Mouse (Mus musculus) limb, embryonic 12.5 days (tissue): Measurements from ENCODE around the gene Acsl6. TPM values are rescaled to one million over a fixed set of nuclear protein-coding genes. Genes with fewer than 3 reads are reported as not detected.
"Not testable (repeated sequence)": the region's sequence is repeated elsewhere in the genome, so short reads cannot be mapped to it uniquely, and the experiment has no call there.

Experiments used
- ATAC-seq: fragments of 200-750 bp; cut with Nextera tagmentation; 2 replicates; pipeline ENCODE4 v1.8.0; 2017; ENCODE audit warnings: low read depth, moderate TSS enrichment; ENCODE audit not compliant: insufficient number of reproducible peaks, insufficient read depth, low FRiP score, low TSS enrichment
- H3K27ac ChIP-seq: fragments of 300-500 bp; sonication (generic); 2 replicates; pipeline ENCODE4 v1.5.1; 2016; ENCODE audit warnings: mild to moderate bottlenecking, moderate library complexity
- H3K27me3 ChIP-seq: fragments of 300-500 bp; sonication (generic); 2 replicates; pipeline ENCODE4 v1.6.1; 2016; ENCODE audit warnings: mild to moderate bottlenecking, moderate library complexity
- H3K36me3 ChIP-seq: fragments of 300-500 bp; sonication (generic); 2 replicates; pipeline ENCODE4 v1.6.1; 2016; ENCODE audit warnings: mild to moderate bottlenecking, moderate library complexity
- H3K4me1 ChIP-seq: fragments of 300-500 bp; sonication (generic); replicated peaks from 2 replicates; pipeline ENCODE4 v1.6.1; 2016
- H3K4me2 ChIP-seq: fragments of 300-500 bp; sonication (generic); 2 replicates; pipeline ENCODE4 v1.6.1; 2016; ENCODE audit warnings: mild to moderate bottlenecking, moderate library complexity
- H3K4me3 ChIP-seq: fragments of 300-500 bp; sonication (generic); replicated peaks from 2 replicates; pipeline ENCODE4 v1.5.1; 2016; ENCODE audit warnings: mild to moderate bottlenecking
- H3K9ac ChIP-seq: fragments of 300-500 bp; sonication (generic); replicated peaks from 2 replicates; pipeline ENCODE4 v1.6.1; 2016; ENCODE audit warnings: mild to moderate bottlenecking, moderate library complexity
- H3K9me3 ChIP-seq: fragments of 300-500 bp; sonication (generic); 2 replicates; pipeline ENCODE4 v1.6.1; 2016; ENCODE audit warnings: mild to moderate bottlenecking, moderate library complexity
- WGBS: fragments of 180-500 bp; shearing (Covaris S2); methylation state at CpG from one replicate; pipeline ENCODE4 v1.1.7; 2016; 5-methylcytosine and 5-hydroxymethylcytosine counted together
- polyA plus RNA-seq: library from polyadenylated mRNA; unstranded; fragments of >200 nt; fragmentation: Nextera tagmentation; extraction: Ambion mirVana; gene quantifications from 2 replicates; pipeline ENCODE4 v1.2.1, GENCODE M21; 2016

Acsl6 gene
- polyA plus RNA-seq, 1 experiment from 2014 or later = 2.8 TPM

DNA sequence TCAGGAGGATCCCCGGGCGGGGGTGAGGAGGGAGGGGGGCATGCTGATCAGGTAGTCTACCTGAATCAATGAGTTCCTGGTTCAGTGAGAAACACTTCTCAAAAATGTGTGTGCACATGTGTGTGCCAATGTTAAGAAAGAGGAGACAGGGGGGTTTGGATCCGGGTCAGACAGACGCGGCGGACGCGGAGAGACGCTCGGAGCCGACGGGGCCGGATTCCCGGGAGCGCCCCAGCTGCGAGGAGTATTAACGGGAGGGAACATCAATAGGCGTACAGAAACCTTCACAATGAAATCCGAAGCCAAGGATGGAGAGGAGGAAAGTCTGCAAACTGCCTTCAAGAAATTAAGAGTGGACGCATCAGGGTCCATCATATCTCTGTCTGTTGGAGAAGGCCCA is 97.2 kb downstream of the Acsl6 start:
- ATAC-seq, H3K9me3 ChIP-seq, H3K4me2 ChIP-seq, H3K9ac ChIP-seq, H3K36me3 ChIP-seq, H3K4me1 ChIP-seq, H3K27ac ChIP-seq, H3K4me3 ChIP-seq, H3K27me3 ChIP-seq: not testable (repeated sequence)
- WGBS = 92% methylated on average over 20 of the region's 20 CpGs

DNA sequence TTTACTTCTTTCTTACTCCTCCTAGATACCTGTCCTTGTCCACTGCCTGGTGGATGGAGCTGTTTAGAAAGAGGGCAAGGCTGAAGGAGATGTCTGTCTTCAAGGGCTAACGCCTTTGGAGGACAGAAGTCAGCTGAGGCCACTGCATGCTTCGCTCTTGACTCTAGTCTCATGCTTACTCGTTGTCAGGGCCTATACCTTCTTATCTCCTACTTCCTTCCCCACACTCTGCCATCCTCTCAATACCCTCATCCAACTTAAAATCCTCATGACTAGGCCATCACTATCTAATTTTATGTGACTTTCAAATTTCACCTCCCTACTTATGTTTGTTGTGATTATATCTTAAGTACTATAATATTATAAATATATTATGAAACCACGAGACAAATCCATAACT is 101.3 kb downstream of the Acsl6 start:
- H3K27me3 ChIP-seq = no peaks in the 10 kb centered on the region; the same call in 1 of the 2 replicates
- ATAC-seq = no peak
- H3K4me3 ChIP-seq = no peak overlapping the region
- no peaks in the 10 kb centered on the region for H3K9me3 ChIP-seq
- no peaks in the 10 kb centered on the region for H3K4me1 ChIP-seq
- H3K27ac ChIP-seq = no peak overlapping the region
- no peak overlapping the region for H3K9ac ChIP-seq
- H3K4me2 ChIP-seq = no peak overlapping the region
- WGBS = 84% methylated on average over 4 of the region's 4 CpGs
- no peaks in the 10 kb centered on the region for H3K36me3 ChIP-seq

DNA sequence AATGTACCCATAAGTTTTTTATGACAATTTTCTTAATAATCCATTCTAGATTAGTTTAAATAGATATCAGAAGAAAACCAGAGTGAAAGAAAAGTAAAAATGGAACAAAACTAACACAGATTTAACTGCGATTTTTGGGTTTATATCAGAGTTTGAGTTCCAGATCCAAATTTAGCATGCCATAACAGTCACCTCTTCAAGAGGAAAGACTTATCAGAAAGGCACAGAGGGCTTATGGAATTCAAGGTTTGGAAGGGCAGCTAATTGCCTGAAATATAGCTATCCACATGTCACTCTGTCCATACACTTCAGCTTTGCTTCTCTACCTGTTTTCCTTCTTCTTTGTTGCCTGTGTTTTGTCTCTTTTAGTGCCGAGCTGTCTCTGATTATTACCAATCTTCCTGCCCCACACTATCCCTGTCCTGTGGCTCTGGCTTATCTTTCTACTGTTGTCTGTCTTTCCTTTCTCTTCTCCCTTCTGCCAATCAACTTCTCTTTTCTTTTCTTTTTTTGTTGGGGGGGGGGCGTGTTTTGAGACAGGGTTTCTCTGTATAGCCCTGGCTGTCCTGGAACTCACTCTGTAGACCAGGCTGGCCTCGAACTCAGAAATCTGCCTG is 103.4 kb downstream of the Acsl6 start:
- no peak overlapping the region for H3K4me3 ChIP-seq
- no peak overlapping the region for H3K9ac ChIP-seq
- H3K27ac ChIP-seq = no peak overlapping the region
- H3K27me3 ChIP-seq = no peaks in the 10 kb centered on the region; the same call in 1 of the 2 replicates
- H3K4me1 ChIP-seq = no peaks in the 10 kb centered on the region
- no peak overlapping the region for H3K4me2 ChIP-seq
- WGBS = 77% methylated on average over 4 of the region's 4 CpGs
- no peaks in the 10 kb centered on the region for H3K9me3 ChIP-seq
- no peaks in the 10 kb centered on the region for H3K36me3 ChIP-seq
- no peak for ATAC-seq

DNA sequence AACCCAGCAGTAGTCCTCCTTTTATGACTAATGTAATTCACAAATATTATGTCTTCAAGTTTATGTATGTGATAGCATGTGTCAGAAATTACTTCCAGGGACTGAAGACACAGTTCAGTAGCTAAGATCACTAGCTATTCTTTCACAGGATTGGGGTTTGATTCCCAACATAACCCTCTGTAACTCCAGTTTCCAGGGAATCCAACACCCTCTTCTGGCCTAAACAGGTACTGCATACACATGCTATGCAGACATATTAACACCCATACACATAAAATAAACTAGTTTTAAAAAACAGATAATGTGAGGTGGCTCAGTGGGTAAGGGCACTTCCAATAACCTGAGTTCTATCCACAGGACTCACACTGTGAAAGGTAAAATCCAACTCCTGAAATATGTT is 107.0 kb downstream of the Acsl6 start:
- no peak overlapping the region for H3K27ac ChIP-seq
- no peak overlapping the region for H3K4me3 ChIP-seq
- H3K4me2 ChIP-seq = no peak overlapping the region
- H3K27me3 ChIP-seq = no peaks in the 10 kb centered on the region; the same call in 1 of the 2 replicates
- no peak overlapping the region for H3K9ac ChIP-seq
- H3K36me3 ChIP-seq = no peaks in the 10 kb centered on the region
- no peaks in the 10 kb centered on the region for H3K4me1 ChIP-seq
- ATAC-seq = no peak
- H3K9me3 ChIP-seq = no peaks in the 10 kb centered on the region

DNA sequence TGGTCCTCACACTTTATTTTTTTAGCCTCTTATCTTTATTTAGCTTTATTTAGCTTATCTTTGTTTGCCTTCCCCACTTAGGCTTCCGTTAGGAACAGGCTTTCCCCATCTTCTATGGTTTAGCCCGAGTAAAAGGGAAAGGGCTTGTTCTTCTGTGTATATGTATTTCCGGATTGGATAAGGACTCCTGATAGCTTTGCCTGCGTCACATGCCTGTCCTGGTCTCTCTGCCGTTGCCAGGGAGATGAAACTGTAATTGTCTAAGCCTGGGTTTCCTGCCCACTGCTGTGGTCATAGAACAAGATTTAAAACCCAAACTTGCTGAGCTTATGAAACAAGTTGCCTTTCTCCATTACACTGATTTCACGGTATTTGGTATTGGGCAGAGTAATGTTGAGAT is 109.4 kb downstream of the Acsl6 start:
- no peaks in the 10 kb centered on the region for H3K36me3 ChIP-seq
- H3K9me3 ChIP-seq = no peaks in the 10 kb centered on the region
- ATAC-seq = no peak
- no peaks in the 10 kb centered on the region for H3K4me1 ChIP-seq
- H3K27ac ChIP-seq = no peak overlapping the region
- no peak overlapping the region for H3K4me3 ChIP-seq
- H3K27me3 ChIP-seq = no peaks in the 10 kb centered on the region; the same call in 1 of the 2 replicates
- H3K4me2 ChIP-seq = no peak overlapping the region
- no peak overlapping the region for H3K9ac ChIP-seq
- WGBS = 53% methylated on average over 6 of the region's 6 CpGs

Other genes with a start within 250 kb of the Acsl6 start
- gene Pdlim4, start 234.8 kb upstream of the Acsl6 start, polyA plus RNA-seq = 188 and 205 TPM in 2 replicates
- 52.7 and 56.6 TPM in 2 replicates for gene P4ha2, start 203.7 kb upstream of the Acsl6 start, polyA plus RNA-seq
- gene Csf2, start 54.1 kb upstream of the Acsl6 start, polyA plus RNA-seq = not detected in 2 replicates
- gene Il3, start 36.5 kb upstream of the Acsl6 start, polyA plus RNA-seq = not detected in 2 replicates
- not detected in 2 replicates for gene Meikin, start 66.9 kb downstream of the Acsl6 start, polyA plus RNA-seq
- 12.2 and 13.0 TPM in 2 replicates for gene Fnip1, start 134.4 kb downstream of the Acsl6 start, polyA plus RNA-seq
- 33.3 and 37.9 TPM in 2 replicates for gene Rapgef6, start 219.0 kb downstream of the Acsl6 start, polyA plus RNA-seq